Mouse (Mus musculus) gastrocnemius, adult 18-20 months (tissue): ENCODE measurements around the gene Gm5089. TPM values are rescaled to one million over a fixed set of nuclear protein-coding genes. Genes with fewer than 3 reads are reported as not detected.

Experiments used
- DNase-seq: peaks from one replicate; pipeline ENCODE4 v3.0.0; 2021; ENCODE audit warnings: low spot score
- total RNA-seq, 2 experiments: library from RNA; stranded (reverse); gene quantifications; 2 replicates each; pipeline ENCODE4 v1.2.3; 2021

Gene Gm5089
- total RNA-seq, 2 experiments from 2014 or later, result not detected

DNA sequence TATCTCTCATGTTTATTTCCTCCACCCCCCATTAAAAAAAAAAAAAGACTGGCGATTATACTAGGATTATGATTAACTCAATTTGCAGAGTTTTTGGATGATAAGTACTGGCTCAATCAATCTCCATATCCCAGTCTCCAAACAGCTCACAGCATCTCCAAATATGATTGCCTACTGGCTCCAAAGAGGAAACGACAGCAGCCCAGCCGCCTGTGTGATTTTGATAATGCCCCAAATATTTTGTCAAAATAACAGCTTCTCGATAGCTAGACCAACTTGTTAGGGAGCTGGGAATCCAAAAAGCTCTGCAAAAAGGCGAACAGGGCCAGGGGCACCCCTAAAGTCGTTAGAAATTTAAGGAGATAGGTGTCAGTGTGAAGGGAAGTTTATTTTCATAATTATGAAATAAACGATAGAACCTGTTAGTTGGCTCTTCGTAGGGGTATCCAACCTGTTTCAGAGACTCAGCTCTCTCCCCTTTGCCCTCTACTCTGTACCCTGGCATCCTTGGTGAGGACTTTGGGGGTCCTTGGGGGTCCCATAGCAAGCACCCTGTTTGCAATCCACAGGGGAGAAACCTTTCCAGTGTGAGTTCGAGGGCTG, 27.2 kb upstream of the Gm5089 start:
- no peak for DNase-seq

DNA sequence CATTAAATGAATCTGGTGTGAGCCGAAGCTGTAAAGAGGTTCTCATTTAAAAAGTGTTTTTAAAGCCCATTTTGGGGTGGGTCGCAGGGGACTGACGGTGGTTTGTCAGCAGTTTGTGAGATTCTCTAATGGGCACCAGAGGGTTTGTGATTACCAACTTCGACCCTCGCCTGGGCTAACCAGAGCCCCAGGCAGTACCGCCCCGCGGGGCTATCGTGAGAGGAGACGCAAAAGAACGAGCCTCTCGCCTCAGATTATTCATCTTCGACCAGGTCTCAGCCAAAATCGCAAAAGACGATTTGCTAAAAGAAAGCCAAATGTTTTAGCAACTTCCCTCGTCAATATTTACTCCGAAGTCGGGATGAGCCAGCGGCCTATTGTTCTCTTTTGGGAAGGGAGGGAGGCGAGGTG, 26.4 kb upstream of the Gm5089 start:
- no peak for DNase-seq

DNA sequence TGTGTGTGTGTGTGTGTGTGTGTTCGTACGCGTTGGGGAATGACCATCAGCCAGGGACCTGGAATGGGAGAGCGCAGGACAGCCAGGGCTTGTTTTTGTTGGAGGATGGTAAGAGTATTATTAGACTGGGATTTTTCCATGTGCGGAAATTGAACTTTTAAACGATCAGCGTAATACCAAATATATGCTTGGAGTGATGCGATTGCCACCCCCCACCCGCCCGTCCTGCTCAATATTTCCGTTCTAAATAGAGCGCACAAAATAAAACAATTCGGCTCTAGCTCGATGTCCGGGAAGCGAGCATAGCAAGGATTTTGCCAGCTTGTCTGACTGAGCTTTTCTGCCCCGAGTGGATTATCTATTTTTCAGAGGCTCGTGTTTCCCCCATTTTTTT, 25.9 kb upstream of the Gm5089 start:
- no peak for DNase-seq

DNA sequence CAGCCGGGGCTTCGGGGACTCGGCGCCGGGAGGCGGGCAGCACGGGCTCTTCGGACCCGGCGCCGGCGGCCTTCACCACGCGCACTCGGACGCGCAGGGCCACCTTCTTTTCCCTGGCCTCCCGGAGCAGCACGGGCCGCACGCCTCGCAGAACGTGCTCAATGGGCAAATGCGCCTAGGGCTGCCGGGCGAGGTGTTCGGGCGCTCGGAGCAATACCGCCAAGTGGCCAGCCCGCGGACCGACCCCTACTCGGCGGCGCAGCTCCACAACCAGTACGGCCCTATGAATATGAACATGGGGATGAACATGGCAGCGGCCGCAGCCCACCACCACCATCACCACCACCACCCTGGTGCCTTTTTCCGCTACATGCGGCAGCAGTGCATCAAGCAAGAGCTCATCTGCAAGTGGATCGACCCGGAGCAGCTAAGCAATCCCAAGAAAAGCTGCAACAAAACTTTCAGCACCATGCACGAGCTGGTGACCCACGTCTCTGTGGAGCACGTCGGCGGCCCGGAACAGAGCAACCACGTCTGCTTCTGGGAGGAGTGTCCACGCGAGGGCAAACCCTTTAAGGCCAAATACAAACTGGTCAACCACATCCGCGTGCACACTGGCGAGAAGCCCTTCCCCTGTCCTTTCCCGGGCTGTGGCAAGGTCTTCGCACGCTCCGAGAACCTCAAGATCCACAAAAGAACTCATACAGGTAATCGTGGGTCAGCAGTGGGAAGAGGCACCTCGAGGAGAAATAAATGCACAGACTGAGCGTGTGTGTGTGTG, 25.3 kb upstream of the Gm5089 start:
- no peak for DNase-seq

DNA sequence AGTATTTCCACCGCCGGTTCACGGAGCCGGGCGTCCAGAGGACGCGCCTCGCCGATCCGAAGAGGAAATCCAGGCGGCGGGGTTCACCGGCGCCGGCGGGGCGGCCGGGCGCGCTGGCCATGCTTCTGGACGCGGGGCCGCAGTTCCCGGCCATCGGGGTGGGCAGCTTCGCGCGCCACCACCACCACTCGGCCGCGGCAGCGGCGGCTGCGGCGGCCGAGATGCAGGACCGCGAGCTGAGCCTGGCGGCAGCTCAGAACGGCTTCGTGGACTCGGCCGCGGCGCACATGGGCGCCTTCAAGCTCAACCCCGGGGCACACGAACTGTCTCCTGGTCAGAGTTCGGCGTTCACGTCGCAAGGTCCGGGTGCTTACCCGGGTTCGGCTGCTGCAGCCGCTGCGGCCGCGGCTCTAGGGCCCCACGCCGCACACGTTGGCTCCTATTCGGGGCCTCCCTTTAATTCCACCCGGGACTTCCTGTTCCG, 24.7 kb upstream of the Gm5089 start:
- DNase-seq, result no peak

DNA sequence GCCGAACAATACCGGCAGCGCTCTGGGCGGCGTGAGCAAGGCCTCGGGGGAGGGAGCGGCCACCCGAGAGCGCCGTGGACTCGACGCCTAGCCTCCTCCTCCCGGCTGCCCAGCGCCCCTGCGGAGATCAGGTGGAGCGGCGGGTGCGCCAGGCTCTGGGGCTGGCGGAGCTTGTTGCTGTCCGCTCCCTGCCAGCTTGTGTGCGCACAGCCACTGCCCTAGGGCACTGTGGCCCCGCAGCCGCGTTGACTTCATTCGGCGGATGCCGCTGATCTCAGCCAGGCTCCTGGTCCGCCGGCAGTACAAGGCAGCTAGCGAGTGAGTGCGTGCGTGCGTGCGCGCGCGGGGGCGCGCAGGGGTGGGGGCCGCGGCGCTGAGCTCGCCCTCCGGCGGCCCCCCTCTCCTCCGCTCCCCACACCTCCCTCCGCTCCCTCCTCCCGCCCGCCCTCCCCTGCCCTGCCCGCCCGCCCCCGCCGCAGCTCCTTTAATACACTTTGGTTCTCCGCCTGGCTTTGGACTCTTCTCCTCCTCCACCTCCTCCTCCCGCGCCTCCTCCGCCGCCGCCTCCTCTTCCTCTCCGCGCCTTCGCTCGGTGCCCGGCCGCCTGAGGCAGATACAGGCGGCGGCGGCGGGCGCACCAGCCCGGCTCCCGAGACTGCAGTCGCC, 24.1 kb upstream of the Gm5089 start, which contains the start of gene Zic2:
TSS of gene Zic2 (plus strand) at position 545 of the 666 bp plus-strand sequence.
- no peak for DNase-seq

DNA sequence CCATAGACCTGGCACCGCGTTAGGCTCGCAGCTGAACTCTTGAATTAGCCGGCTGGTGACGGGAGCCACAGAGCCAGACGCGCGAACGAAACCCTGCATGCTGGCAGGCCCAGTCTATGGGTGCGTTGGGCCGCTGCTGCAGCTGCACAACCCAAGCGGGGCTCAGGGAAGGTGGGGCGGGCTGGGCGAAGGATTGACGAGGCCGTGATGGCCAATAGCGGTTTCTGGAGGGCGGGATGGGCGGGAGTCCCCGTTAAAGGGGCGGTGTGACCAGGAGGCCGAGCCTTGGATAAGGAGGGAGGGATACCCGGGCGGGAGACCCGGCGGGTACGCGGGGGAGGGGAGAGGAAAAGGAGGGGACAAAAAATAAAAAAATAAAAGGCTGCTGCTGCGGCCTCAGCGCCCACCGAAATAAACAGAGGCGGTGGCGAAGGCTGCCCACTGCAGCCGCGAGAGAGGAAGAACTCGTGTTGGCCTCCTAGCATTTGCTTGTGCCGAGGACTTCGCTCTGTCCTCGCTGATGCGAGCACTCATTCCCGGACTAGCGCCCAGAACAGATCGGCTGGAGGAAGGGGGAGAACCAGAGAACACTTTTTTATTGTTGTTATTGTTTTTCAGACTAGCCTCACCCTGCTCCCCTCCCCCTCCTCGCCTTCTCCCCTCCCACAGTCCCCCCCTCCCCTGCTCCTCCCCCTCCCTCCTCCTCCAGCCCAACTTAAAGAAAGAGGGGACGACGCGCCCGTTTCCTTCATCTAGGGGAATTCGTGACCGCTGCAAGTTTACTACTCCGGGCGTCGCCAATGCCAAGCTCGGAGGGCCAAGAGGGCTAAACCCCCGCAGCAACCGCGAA, 23.4 kb upstream of the Gm5089 start:
- DNase-seq, result no peak

DNA sequence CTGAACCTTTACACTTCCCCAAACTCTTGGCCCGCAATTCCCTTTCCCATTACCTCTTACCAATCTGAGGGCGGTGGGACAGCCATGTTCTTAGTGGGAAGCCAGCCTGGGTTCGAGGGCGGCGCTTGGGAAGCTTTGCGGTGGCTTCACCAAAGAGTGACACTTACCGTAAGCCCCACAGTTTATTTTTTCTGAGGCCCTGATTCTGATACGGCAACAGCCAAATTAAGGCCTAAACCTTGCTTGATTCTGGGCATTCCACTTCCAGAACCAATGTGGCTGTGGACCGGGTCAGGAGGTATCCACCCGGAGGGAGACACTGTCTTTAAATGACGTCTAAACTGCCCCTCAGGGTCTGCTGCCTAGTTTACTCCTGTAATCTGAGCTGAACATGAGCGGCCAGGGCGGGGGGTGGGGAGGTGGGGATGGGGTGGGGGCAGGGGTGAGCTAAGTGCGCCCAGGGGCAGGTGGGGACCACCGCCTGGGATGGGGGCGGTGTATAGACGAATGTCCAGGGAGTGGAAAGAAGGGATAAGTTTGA, 22.4 kb upstream of the Gm5089 start:
- DNase-seq, result no peak

DNA sequence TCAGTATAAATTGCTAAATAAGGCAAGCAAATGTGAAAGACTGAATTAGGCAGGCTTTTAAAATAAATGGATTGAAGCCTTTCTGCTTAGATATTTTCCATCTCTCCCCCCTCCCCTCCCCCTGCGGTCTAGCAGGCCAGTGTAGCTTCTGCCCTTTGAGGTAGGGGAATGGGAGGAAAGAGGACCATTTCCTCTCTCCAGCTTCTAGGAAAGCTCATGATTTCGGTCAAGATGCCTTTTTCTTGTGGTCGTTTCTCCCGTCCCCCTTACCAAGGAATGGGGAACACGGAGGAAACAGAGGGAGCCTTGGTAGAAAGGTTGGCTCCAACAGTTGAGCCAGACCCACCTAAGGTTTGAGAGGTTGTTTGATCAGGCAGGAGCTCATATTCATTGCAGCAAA, 21.7 kb upstream of the Gm5089 start:
- DNase-seq, result no peak

DNA sequence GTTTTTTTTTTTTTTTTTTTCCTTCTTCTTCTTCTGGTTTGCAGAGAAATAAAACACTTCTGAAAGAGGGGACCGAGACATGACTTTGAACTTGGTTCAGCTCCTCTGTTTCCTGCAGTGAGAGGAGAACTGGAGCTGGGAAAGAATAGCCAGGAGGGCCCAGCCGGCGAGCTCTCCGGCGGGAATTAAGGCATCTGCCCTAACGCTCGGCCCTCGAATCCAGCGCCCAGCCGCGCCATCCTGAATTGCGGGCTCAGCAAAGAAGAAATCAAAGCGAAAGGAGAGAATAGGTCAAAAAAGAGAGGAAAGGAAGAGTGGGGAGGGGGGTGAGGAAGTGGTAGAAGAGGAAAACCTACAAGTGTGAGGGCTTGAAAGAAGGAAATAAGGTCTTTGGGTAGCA, 21.2 kb upstream of the Gm5089 start:
- no peak for DNase-seq

DNA sequence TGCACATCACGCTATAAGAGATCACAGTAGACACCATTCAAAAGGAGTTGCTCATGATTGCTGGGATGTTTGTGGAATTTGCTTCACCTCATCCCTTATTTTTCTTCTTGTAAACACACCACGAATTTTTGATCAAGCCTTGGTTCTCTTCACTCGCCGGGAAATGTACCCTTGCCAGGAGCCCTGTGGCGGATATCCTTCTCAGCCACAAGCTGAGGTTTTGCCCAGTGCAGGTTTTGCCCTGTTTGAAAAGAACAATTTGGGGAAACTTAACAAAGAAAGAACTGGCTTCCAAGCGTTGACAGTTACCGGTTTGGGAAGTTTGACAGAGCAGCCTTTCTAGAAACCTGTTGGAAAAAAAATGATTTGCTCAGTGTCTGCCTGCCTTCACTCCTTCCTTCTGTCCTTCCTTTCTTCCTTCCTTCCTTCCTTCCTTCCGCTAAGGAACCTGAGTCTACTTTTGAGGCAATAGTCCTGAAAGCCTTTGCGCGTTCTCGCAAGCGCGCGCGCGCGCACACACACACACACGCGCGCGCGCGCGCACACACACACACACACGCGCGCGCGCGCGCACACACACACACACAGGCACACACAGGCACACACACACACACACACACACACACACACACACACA, 20.7 kb upstream of the Gm5089 start:
- DNase-seq, result no peak

DNA sequence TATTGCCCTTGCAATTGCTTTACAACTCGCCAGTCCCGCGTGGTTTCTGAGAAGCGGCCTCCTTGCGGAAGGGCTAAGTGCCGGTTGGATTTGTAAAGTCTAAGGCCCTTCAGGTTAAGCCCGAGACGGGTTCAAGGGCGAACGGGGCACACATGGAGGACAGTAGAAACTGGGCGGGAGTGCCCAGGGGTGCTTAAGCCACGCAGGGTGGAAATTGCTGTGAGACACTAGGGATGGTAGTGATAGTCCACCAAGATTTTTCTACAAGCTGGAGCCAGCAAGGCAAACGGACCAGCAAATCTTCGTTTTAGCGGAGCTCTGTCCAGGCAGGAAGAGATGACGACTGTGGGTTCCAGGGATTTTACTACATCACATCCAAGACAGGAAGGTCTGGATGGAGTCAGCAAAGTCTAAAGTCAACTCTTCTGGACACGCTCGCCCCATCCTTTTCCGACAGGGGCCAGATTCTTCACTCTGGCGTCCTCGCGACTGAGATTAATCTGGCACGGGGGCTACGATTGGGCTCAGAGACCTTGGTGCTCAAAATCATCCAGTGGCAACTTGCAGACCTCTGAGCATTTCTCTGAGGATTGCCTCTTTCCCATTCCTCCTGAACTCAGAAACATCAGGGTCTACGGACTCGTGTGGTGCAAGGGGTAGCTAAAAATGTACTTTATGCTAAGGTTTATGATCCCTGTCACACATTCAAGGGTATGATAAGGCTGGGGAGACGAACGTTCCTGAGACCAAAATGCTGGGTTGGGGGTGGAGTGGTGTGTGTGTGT, 18.2 kb upstream of the Gm5089 start:
- no peak for DNase-seq

DNA sequence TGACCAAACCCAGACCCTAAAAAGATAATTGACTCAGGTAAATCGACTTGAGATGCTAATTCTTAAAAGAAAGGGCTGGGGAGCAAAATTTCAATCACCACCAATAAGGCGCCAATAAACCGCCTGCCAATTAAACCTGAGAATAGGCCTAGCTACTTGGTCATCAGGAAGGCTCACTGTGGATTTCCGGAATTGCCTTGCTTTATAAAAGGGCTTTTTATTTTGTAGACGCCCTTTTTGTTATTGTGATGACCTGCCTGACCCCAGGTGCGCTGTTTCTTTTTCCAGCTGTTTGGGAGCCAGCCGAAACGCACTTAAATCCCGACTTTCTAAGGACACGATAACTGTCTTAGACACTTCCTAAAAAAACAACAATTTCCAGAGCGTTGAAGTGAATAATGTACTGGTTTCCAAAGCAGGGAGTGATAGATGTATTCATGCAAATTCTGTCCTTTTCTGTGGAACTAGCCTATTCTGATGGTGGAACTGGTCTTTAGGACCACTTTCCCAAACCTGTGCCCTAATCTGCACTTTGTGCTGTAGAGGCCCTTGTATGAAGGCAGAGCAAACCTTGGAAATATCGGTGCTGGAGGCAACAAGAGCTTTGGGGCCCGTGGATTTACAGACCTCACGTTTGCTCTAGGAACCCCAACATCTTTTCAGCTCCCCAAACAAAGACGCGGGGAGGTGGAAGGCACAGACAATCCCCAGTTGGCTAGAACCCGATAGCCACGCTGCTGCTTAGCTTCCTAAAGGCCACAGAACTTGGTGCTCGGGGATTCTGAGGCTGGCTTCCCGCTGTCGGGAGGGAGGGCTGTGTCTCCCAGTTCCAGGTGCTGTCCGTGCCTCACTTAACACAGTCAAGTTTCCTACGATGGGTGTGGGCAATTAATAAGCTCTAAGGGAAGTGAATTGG, 17.3 kb upstream of the Gm5089 start:
- DNase-seq, result no peak

DNA sequence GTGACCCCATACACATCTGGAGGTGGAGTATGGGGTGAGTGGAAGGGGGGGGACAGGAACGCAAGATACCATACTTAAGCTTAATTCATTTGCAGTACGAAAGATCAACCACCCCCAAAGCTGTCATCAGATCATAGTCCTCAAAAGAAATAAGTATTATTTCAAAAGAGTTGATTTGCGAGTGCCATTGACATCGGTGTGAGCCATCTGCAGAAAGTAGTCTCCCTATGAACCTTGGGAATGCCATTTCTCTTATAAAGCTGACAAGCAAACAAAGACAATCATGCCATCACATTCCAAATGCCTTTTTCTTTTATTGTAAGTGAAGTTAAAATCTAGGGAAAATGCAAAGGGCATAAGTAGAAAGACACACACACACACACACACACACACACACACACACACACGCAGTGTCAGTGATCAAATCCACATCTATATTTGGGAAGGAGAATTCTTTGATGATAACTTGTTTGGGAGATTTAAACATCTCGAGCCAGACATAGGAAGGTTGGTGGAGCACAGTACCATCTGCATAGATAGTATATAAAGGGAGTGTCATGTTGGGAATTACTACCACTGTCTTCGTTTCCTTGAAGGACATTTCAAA, 15.9 kb upstream of the Gm5089 start:
- no peak for DNase-seq

DNA sequence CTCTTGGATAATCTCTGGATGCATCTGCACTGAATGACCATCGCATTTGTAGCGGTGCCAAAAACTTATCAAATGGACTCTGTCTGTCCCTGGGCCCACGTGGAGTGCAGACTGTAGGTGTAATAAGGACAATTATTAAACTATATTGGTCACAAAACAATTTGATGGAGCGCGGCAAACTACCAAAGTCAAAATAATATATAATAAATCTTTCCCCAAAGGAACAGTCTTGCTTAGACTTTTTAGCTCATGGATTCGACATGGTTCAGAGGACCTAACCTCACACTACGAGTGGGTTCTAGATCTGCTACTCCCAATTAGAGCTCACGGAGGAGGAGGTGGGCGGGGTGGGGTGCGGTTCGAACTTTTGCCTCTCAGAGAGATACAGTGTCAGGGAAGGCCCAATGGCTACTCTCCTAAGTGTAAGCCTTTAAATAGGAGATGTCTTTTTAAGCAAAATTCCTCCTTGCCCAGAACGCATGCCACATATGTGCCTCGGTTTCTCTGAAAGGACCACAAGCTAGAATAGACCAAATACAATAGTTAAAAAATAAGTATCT, 15.1 kb upstream of the Gm5089 start:
- no peak for DNase-seq

DNA sequence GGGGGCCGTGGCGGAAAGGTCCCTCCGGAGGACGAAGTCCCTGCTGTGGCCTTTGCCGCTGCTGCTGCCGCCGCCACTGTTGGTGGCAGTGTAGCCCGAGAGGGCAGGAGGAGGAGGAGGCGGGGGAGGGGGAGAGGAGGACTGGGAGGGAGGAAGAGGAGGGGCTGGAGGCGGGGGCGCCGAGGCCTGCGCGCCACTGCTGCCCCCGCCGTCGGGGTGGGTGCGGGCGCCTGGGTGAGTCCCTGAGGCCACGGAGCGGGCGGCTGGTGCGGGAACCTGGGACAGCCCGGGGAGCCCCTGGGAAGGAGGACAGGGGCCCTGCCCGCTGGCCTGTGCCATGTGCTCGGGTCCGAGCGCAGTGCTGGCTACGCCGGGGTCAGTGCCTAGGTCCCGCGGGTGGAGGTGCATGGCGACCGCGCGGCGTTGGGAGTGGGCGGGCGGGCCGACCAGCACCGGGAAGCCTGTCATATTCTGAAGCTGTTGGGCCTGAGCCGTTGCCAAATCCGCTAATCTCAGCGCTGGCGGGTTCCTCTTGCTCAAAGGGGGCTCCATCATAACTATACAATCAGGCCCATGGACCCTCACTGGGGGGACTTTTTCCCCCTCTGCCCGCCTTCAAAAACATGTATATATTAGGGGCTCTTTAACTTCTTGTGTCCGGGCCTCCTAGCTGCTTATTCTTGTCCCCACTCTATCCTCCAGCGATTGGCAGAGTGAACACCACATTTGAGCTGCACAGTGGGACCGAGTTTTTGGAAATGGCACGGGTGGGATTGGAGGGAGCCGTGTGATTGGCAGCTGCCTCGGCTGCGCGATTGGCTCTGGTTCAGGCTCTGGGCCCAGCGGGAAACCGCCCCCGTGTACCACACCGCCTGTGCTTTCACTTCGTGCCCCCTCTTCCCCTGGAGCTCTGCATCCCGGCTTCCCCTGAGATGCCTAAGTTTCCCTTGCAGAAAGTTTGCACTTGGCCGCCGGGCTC, 14.1 kb upstream of the Gm5089 start, which contains the start of gene Zic5:
TSS of gene Zic5 (minus strand) at position 915 of the 979 bp plus-strand sequence.
- DNase-seq, result no peak

DNA sequence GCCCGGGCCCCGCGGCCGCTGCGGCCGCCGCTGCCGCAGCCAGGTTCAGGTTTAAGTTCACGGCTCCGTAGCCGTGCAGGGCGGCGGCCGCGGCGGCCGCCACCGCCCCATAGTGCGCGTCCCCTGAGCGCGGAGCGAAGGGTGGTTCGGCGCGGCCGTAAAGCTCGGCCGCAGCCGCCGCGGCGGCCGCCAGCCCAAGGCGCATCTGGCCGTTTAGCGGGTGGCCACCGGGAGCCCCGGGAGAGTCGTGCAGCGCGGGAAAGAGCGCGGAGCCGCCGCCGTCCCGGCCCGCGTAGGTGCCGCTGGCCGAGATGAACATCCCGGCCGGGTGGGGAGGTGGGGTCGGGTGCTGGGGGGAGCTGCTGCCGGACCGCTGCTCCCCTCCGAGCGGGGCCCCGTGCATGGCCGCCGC, 13.4 kb upstream of the Gm5089 start:
- no peak for DNase-seq
